Mouse (Mus musculus) liver, embryonic 13.5 days (tissue): ENCODE results near the gene Srsf3. TPM values are rescaled to one million over a fixed set of nuclear protein-coding genes. Genes with fewer than 3 reads are reported as not detected.

Source experiments
- ATAC-seq: fragments of 200-750 bp; cut with Nextera tagmentation; 2 replicates; pipeline ENCODE4 v1.8.0; 2017; ENCODE audit warnings: low read depth, mild to moderate bottlenecking, moderate number of reproducible peaks, moderate library complexity
- DNase-seq: peaks from one replicate; pipeline ENCODE4 v3.0.0; 2022
- H3K27ac ChIP-seq: fragments of 300-500 bp; sonication (generic); 2 replicates; pipeline ENCODE4 v1.5.1; 2015; ENCODE audit warnings: moderate library complexity, mild to moderate bottlenecking, inconsistent platforms
- H3K27me3 ChIP-seq: fragments of 300-500 bp; sonication (generic); 2 replicates; pipeline ENCODE4 v1.6.1; 2015; ENCODE audit warnings: mild to moderate bottlenecking, inconsistent platforms
- H3K36me3 ChIP-seq: fragments of 300-500 bp; sonication (generic); 2 replicates; pipeline ENCODE4 v1.6.1; 2015; ENCODE audit warnings: mild to moderate bottlenecking, inconsistent platforms
- H3K4me1 ChIP-seq: fragments of 300-500 bp; sonication (generic); replicated peaks from 2 replicates; pipeline ENCODE4 v1.6.1; 2015; ENCODE audit warnings: inconsistent platforms
- H3K4me2 ChIP-seq: fragments of 300-500 bp; sonication (generic); 2 replicates; pipeline ENCODE4 v1.6.1; 2015; ENCODE audit warnings: inconsistent platforms, mild to moderate bottlenecking, moderate library complexity
- H3K4me3 ChIP-seq: fragments of 300-500 bp; sonication (generic); replicated peaks from 2 replicates; pipeline ENCODE4 v1.5.1; 2015; ENCODE audit warnings: mild to moderate bottlenecking, inconsistent platforms
- H3K9ac ChIP-seq: fragments of 300-500 bp; sonication (generic); 2 replicates; pipeline ENCODE4 v1.6.1; 2015; ENCODE audit warnings: mild to moderate bottlenecking, inconsistent platforms
- H3K9me3 ChIP-seq: fragments of 300-500 bp; sonication (generic); replicated peaks from 2 replicates; pipeline ENCODE4 v1.6.1; 2016; ENCODE audit warnings: inconsistent platforms
- WGBS: fragments of 180-500 bp; shearing (Covaris S2); methylation state at CpG from one replicate; pipeline ENCODE4 v1.1.7; 2015; ENCODE audit not compliant: insufficient replicate concordance; 5-methylcytosine and 5-hydroxymethylcytosine counted together
- polyA plus RNA-seq: library from polyadenylated mRNA; unstranded; fragments of >200 nt; fragmentation: Nextera tagmentation; extraction: Ambion mirVana; gene quantifications from 2 replicates; pipeline ENCODE4 v1.2.1, GENCODE M21; 2015

Srsf3 gene
- polyA plus RNA-seq, 1 experiment from 2014 or later = 320 TPM

- DNase-seq (no peak), ATAC-seq (no peak)
- WGBS = 6% methylated on average over 8 of the region's 8 CpGs
- Histone ChIP-seq H3K36me3 (no peaks in the 10 kb centered on the region), H3K4me3 (no peak overlapping the region), H3K4me1 (peaks cover 38% of the 10 kb centered on the region), H3K9ac (no peak overlapping the region), H3K9me3 (no peaks in the 10 kb centered on the region), H3K27me3 (no peaks in the 10 kb centered on the region), H3K4me2 (no peak overlapping the region), H3K27ac (no peak overlapping the region)
These were observed 24.3 kb downstream of the Srsf3 start for GRCm38 (mm10) chr17:29056699-29057151.

- no peak overlapping the region for H3K9ac ChIP-seq
- H3K36me3 ChIP-seq = no peaks in the 10 kb centered on the region
- DNase-seq (no peak), ATAC-seq (no peak)
- H3K4me2 ChIP-seq = no peak overlapping the region
- no peaks in the 10 kb centered on the region for H3K9me3 ChIP-seq
- no peak overlapping the region for H3K4me3 ChIP-seq
- H3K27me3 ChIP-seq = no peaks in the 10 kb centered on the region
- H3K4me1 ChIP-seq = peaks cover 38% of the 10 kb centered on the region
- WGBS = 64% methylated on average over 11 of the region's 11 CpGs
- H3K27ac ChIP-seq = no peak overlapping the region
These were observed 25.0 kb downstream of the Srsf3 start for GRCm38 (mm10) chr17:29057361-29057890.

- WGBS = 74% methylated on average over 10 of the region's 10 CpGs
- no peak overlapping the region for H3K9ac ChIP-seq
- no peaks in the 10 kb centered on the region for H3K27me3 ChIP-seq
- no peak overlapping the region for H3K27ac ChIP-seq
- ATAC-seq = no peak
- no peaks in the 10 kb centered on the region for H3K9me3 ChIP-seq
- peaks cover 38% of the 10 kb centered on the region for H3K4me1 ChIP-seq
- no peaks in the 10 kb centered on the region for H3K36me3 ChIP-seq
- no peak for DNase-seq
- no peak overlapping the region for H3K4me3 ChIP-seq
- no peak overlapping the region for H3K4me2 ChIP-seq
These were observed 25.5 kb downstream of the Srsf3 start for GRCm38 (mm10) chr17:29057961-29058360.

DNA sequence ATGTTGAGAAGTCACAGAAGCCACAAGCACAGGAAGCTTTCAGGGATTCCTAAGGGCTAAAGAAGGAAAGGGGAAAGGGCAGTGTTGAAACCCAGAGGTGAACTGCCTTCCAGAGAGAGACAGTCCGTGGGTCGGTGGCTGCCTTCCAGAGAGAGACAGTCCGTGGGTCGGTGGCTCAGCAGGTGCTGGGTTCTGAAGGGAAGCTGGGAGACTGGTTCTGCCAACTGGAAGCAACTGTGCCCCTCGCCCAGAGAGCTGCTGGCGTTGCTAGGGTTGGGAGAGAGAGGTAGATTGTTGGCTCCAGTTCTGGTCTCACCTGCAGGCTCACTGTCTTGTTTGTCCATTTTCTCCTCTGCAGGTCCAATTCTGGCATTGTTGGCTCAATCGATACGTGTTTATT, 26.1 kb downstream of the Srsf3 start:
- Histone ChIP-seq H3K27me3 (no peaks in the 10 kb centered on the region), H3K9ac (no peak overlapping the region), H3K4me2 (no peak overlapping the region), H3K4me3 (no peak overlapping the region), H3K9me3 (no peaks in the 10 kb centered on the region), H3K36me3 (no peaks in the 10 kb centered on the region), H3K4me1 (peaks cover 38% of the 10 kb centered on the region), H3K27ac (no peak overlapping the region)
- ATAC-seq (no peak), DNase-seq (no peak)
- 49% methylated on average over 8 of the region's 8 CpGs for whole genome bisulfite sequencing

DNA sequence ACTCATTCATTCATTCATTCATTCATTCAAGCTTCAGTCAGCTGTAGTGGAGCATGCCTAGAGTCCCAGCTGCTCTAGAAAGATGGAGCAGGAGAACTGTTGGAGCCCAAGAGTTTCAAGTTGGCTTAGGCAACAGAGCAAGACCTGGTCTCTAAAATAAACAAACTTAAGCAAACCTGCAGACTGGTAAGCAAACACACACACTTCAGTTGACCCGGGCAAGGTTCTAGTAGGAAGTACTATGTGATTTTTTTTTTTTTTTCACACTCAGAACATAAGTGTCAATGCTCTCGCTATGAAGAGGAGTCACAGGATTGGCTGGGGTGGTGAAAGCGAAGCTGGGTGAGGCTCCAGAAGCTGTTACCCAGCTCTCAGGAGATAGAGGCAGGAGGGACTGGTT, 27.2 kb downstream of the Srsf3 start:
- H3K4me3 ChIP-seq = no peak overlapping the region
- peaks cover 33% of the 10 kb centered on the region for H3K4me1 ChIP-seq
- no peaks in the 10 kb centered on the region for H3K36me3 ChIP-seq
- no peak for DNase-seq
- no peak overlapping the region for H3K27ac ChIP-seq
- no peaks in the 10 kb centered on the region for H3K27me3 ChIP-seq
- WGBS = 60% methylated on average over 3 of the region's 3 CpGs
- H3K9me3 ChIP-seq = no peaks in the 10 kb centered on the region
- no peak overlapping the region for H3K4me2 ChIP-seq
- H3K9ac ChIP-seq = no peak overlapping the region
- no peak for ATAC-seq

DNA sequence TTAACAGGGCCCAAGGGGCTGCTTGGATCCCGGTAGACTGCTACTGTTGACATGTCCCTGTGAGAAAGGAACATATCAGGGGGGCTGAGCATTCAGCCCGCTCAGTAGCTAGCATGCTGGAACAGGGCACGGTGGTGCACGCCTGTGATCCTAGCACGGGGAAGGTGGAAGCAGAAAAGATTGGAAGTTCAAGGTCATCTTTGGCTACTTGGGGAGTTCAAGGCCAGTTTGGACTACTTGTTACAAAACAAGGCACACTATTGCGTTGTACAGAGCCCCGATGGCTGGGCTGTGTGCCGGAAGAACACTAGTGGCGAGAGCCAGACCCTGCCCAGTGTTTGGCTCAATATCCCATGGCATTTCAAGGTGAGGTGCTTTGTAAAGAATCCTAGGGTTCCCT, 28.5 kb downstream of the Srsf3 start:
- H3K9me3 ChIP-seq = no peaks in the 10 kb centered on the region
- H3K4me2 ChIP-seq = no peak overlapping the region
- DNase-seq (no peak), ATAC-seq (no peak)
- H3K4me3 ChIP-seq = no peak overlapping the region
- H3K36me3 ChIP-seq = no peaks in the 10 kb centered on the region
- H3K27me3 ChIP-seq = 0 out of 2 replicates have a peak, but pooled peaks cover 3% of the 10 kb centered on the region
- no peak overlapping the region for H3K9ac ChIP-seq
- WGBS = 72% methylated on average over 9 of the region's 9 CpGs
- H3K4me1 ChIP-seq = peaks cover 33% of the 10 kb centered on the region
- no peak overlapping the region for H3K27ac ChIP-seq

GRCm38 (mm10) chr17:29062119-29063035, 29.9 kb downstream of the Srsf3 start:
- H3K4me2 ChIP-seq = no peak overlapping the region
- peaks cover 21% of the 10 kb centered on the region for H3K4me1 ChIP-seq
- H3K36me3 ChIP-seq = no peaks in the 10 kb centered on the region
- 50% methylated on average over 13 of the region's 13 CpGs for WGBS
- no peak for DNase-seq
- H3K9ac ChIP-seq = no peak overlapping the region
- 0 out of 2 replicates have a peak, but pooled peaks cover 3% of the 10 kb centered on the region for H3K27me3 ChIP-seq
- H3K27ac ChIP-seq = no peak overlapping the region
- H3K4me3 ChIP-seq = no peak overlapping the region
- no peak for ATAC-seq
- H3K9me3 ChIP-seq = no peaks in the 10 kb centered on the region

DNA sequence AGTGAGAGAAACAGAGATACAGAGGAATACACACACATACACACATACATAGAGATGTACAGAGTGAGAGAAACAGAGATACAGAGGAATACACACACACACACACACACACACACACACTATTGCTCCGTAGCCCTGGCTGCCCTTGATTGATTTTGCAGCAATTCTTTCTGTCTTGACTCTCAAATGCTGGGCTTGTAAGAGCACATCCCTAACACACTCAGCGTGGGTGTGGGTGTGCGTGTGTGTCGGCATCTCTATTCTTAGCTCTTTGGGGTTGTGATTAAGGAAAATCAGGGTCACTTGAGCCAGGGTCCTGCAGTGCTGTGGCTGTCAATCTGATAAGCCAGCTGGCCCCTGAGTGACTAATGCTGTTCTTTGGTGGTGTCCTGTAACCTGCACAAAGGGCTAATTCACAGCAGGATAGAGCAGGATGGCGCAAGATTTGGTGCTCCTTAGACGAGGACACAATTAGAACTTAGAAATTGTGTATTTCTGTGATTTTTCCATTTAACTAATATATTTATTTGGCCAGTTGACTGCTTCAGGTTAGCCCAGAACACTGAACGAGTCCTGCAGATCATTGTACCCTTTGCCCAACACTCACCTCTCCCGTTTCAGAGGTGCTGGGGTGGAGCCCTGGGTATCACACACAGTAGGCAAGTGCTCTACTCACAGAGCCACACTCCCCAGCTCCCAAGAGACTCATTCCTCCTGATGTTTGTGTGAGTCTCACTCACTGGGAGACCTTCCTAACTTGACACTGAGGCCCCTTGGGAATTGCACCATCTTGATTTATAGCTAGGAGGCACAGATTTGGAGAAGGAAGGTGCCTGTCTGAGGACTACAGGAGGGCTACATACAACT, 30.9 kb downstream of the Srsf3 start:
- Histone ChIP-seq H3K9ac (no peak overlapping the region), H3K27me3 (0 out of 2 replicates have a peak, but pooled peaks cover 3% of the 10 kb centered on the region), H3K36me3 (no peaks in the 10 kb centered on the region), H3K4me3 (no peak overlapping the region), H3K9me3 (no peaks in the 10 kb centered on the region), H3K4me1 (peaks cover 14% of the 10 kb centered on the region), H3K4me2 (no peak overlapping the region), H3K27ac (no peak overlapping the region)
- ATAC-seq (no peak), DNase-seq (no peak)
- WGBS = 59% methylated on average over 8 of the region's 8 CpGs

DNA sequence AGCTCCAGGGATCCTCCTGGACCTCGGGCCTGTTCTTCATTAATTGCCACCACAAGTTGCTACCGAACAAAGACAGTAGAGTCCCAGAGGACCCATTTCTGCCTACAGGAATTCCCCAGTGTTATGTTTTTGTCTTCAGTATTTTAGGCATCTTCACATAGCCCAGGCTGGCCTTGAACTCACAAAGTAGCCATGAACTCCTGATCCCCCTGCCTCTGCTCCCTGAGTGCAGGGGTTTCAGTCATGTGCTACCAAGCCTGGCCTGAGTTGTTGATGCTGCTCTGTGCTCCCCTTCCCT, 31.5 kb downstream of the Srsf3 start:
- Histone ChIP-seq H3K36me3 (no peaks in the 10 kb centered on the region), H3K4me2 (no peak overlapping the region), H3K27me3 (0 out of 2 replicates have a peak, but pooled peaks cover 3% of the 10 kb centered on the region), H3K9ac (no peak overlapping the region), H3K4me1 (peaks cover 10% of the 10 kb centered on the region), H3K9me3 (no peaks in the 10 kb centered on the region), H3K4me3 (no peak overlapping the region), H3K27ac (no peak overlapping the region)
- WGBS = 62% methylated on average over 2 of the region's 2 CpGs
- ATAC-seq (no peak), DNase-seq (no peak)

DNA sequence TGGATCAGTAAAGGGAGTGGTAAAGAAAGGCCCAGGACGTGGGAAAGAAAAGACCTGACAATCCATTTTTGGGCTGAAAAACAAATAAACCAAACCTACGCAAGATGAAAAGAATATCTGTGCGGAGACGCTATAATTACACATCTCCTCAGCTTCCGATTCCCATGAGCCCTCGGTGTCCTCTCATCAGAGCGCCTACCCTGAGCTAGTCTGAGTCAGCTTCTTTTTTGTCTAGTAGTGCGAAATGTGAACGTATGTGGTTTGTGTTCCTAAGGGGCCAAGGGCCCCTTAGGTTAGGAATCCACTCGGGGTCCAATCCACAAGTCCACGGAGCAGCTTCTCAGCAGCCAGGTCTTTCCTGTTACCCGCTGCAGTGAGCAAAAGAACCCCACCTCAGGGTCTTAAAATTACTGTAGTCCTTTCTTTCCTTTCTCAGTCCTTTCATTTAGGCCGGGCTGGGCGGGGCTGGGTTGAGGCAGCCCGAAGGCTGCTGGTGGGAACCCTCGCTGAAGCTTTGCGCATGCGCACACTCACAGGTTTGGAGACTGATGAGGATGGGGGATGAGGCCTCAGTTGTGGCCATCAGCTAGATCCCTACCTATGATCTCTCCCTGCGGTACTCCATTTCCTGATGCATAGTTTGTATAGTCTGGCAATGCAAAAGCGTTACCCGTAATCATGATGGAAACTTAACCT, 33.0 kb downstream of the Srsf3 start:
- ATAC-seq (no peak), DNase-seq (no peak)
- Histone ChIP-seq H3K27ac (no peak overlapping the region), H3K4me3 (no peak overlapping the region), H3K36me3 (no peaks in the 10 kb centered on the region), H3K4me2 (no peak overlapping the region), H3K9me3 (no peaks in the 10 kb centered on the region), H3K27me3 (0 out of 2 replicates have a peak, but pooled peaks cover 3% of the 10 kb centered on the region), H3K9ac (no peak overlapping the region), H3K4me1 (no peaks in the 10 kb centered on the region)
- WGBS = 71% methylated on average over 21 of the region's 21 CpGs

- Histone ChIP-seq H3K9me3 (no peaks in the 10 kb centered on the region), H3K27me3 (0 out of 2 replicates have a peak, but pooled peaks cover 3% of the 10 kb centered on the region), H3K4me1 (no peaks in the 10 kb centered on the region), H3K36me3 (no peaks in the 10 kb centered on the region), H3K9ac (no peak overlapping the region), H3K4me3 (no peak overlapping the region), H3K4me2 (no peak overlapping the region), H3K27ac (no peak overlapping the region)
- 83% methylated on average over 3 of the region's 3 CpGs for WGBS
- no peak for DNase-seq
- no peak for ATAC-seq
These were observed 33.5 kb downstream of the Srsf3 start for GRCm38 (mm10) chr17:29065971-29066370.
